Mouse (Mus musculus): ENCODE measurements at regions not wholly inside any gene's neighbourhood (a gene's known extent, or its start where the extent isn't known, plus 50 kb on each side); places are given as distances from the start of the nearest gene placed in this dataset.

- TF ChIP-seq CTCF (IDR thresholded peaks at IDR 0.05; ENCODE audit: extremely low read depth, insufficient read length, insufficient replicate concordance, low read depth, low read length) (no peak), POLR2A (IDR thresholded peaks at IDR 0.05; ENCODE audit: low read depth, low read length) (no peak)
Observed at GRCm38 (mm10) chr14:71894811-71895210, 596.8 kb downstream of the Gm9195 start.
